In the genomic region with DNA sequence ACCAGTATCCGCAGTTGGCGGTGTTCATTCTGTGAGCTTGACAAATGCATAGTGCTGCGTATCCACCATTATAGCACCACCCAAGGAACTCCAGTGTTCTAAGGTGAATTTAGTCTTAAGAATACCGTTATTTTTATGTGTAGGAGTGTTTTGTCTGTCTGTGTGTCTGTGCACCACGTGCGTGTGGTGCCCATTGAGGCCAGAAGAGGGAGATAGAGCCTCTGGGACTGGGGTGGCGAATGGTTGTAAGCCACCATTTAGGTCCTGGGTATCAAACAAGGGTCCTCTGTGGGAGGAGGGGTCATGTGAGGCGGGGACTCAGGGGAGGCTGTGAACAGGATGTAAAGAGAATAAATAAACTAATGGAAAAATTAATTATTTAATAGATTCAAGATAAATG, we compare ENCODE assay signal across 20 mouse cellular contexts.
"Had no signal": no experiment of that assay in that cellular context is flagged by ENCODE, and none has a peak within 500 bp of the region (broad histone marks: within the 10 kb centered on the region; RNA-seq: fewer than 3 reads in every experiment).

No protein-coding gene starts in this region.

- H3K9ac ChIP-seq: liver, embryonic 15.5 days; lung, embryonic 15.5 days; midbrain, embryonic 15.5 days had no signal

- H3K4me1 ChIP-seq: liver, embryonic 15.5 days; lung, embryonic 15.5 days; midbrain, embryonic 15.5 days had no signal

- H3K4me2 ChIP-seq: liver, embryonic 15.5 days; lung, embryonic 15.5 days; midbrain, embryonic 15.5 days had no signal

- ATAC-seq: midbrain, embryonic 15.5 days had no signal

- H3K27me3 ChIP-seq: liver, embryonic 15.5 days; lung, embryonic 15.5 days; midbrain, embryonic 15.5 days had no signal

- H3K27ac ChIP-seq: left cerebral cortex, adult 2 months; liver, embryonic 15.5 days; lung, embryonic 15.5 days; midbrain, embryonic 10.5 days; midbrain, embryonic 15.5 days; stomach, postnatal 0 days had no signal

- H3K36me3 ChIP-seq: liver, embryonic 15.5 days; lung, embryonic 15.5 days; midbrain, embryonic 10.5 days; midbrain, embryonic 15.5 days had no signal

- DNase-seq: kidney, adult 9 months; kidney, postnatal 14 days; kidney, postnatal 4 days; layer of hippocampus, postnatal 36 days; lung, adult 18-20 months; lung, postnatal 10 days; lung, postnatal 36 days; right cerebral cortex, adult 18-20 months; right cerebral cortex, postnatal 14 days; right cerebral cortex, postnatal 4 days; thymus, adult 2 months; thymus, postnatal 14 days; thymus, postnatal 4 days had no signal

- H3K4me3 ChIP-seq: left cerebral cortex, adult 2 months; liver, embryonic 15.5 days; lung, embryonic 15.5 days; megakaryocyte, embryonic 14.5 days; midbrain, embryonic 10.5 days; midbrain, embryonic 15.5 days had no signal

- H3K9me3 ChIP-seq: liver, embryonic 15.5 days; lung, embryonic 15.5 days; midbrain, embryonic 10.5 days; midbrain, embryonic 15.5 days had no signal
